In the genomic region with DNA sequence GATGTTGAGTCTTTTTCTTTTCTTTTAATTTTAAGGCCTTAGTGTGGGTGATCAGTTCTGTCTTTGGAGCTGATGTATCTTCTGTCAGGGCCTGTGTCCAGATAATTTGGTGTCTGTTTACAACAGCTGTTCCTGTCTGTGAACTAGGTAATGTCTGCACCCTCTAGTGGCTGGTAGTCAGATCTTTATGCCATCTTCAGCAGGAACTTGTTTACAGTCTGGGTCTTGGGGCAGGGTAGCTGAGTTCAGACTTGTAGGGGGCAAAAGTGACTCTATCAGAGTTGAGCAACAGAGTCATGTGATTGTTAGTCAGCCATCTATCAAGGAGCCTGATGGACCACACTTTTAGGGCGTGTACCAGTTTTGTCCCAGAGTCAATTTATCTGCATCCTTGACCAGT, we compare ENCODE assay signal across 15 mouse cellular contexts. TPM values are rescaled to one million over a fixed set of nuclear protein-coding genes. Genes with fewer than 3 reads are reported as not detected.
"Had no signal": no experiment of that assay in that cellular context is flagged by ENCODE, and none has a peak within 500 bp of the region (broad histone marks: within the 10 kb centered on the region; RNA-seq: fewer than 3 reads in every experiment).

No protein-coding gene starts in this region.

RNA-seq across cellular contexts. Expression of a gene that starts 20.7 kb away (rescaled TPM):
- total RNA-seq: left cerebral cortex, adult 18-20 months; liver, adult 2 months; monocyte, adult 5-6 weeks; neutrophil, adult 5-6 weeks had no signal
- polyA plus RNA-seq: intestine, embryonic 14.5 days; kidney, embryonic 15.5 days; limb, embryonic 10.5 days; liver, adult 2 months; liver, embryonic 13.5 days; liver, embryonic 16.5 days; lung, adult 2 months; midbrain, embryonic 13.5 days; midbrain, embryonic 16.5 days; myocyte had no signal

RNA-seq across cellular contexts. Expression of a gene that starts 36.3 kb away (rescaled TPM):
- total RNA-seq: layer of hippocampus, postnatal 25 days; monocyte, adult 5-6 weeks; neutrophil, adult 5-6 weeks had no signal
- polyA plus RNA-seq: limb, embryonic 10.5 days; limb, embryonic 13.5 days; liver, adult 2 months; liver, embryonic 13.5 days; liver, embryonic 16.5 days; midbrain, embryonic 13.5 days; midbrain, embryonic 16.5 days had no signal
